Mouse (Mus musculus): ENCODE data around the gene Plcd1.

Plcd1 gene

DNA sequence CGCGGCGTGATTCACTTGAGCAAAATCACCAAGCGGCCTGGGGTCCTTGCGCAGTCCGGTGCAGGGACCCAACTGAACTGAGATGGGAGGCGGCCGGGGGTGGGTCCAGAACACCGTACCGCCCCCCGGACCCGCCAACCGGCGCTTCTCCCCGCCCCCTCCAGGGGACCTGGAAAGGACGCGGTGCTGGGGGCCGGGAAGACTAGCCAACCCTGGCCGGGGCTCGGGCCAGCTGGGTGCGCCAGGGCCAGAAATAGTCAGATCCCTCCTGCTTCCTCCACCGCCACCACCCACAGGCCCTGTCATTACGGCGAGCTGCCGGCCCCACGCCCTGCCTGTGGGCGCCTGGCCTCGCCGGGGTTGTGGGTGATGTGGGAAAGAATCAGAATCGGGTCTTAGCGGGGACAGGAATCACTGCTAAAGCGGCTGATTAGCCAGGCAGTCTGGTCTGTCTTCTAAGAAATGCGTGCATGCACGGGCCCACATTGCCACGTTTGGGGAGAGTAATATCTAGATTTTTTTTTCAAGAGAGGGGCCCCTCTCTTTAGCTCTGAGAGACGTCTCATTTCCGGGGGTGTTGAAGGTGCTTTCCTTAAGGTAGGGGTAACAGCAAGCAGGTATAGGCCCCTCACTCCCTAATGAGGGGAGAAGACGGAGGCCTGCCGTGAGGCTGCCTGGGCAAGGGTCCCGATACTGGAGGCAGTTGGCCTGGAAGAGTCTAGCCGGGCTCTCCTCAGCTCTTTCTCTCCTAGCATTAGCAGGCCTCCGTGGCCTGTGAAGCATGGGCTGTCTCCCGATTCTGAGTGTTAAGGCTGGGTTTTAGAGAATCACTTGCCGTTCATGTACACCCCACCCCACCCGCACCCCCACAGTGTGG lies at the start of gene Plcd1:
Gene Plcd1, minus strand, starts transcription at position 84 of the 877 bp plus-strand sequence.
- DNase-seq (ENCODE audit: low read depth, low spot score): peak; percentile 67

DNA sequence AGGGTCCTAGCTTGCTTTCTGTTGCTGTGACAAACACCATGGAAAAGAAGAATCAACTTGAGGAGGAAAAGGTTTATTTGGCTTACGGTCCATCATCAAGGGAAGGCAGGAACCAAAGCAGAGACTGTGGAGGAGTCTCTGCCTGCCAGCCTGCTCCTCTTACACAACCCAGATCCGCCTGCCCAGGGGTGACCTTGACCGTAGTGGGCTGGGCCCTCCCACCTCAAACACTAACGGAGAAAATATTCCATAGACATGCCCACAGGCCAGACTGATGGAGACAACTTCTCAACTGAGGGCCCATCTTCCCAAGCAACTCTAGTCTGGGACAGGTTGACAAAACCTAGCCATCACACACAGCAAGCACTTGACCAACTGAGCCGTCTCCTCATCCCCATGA lies 48.8 kb upstream of the Plcd1 start:
- DNase-seq (ENCODE audit: low read depth, low spot score): no peak

DNA sequence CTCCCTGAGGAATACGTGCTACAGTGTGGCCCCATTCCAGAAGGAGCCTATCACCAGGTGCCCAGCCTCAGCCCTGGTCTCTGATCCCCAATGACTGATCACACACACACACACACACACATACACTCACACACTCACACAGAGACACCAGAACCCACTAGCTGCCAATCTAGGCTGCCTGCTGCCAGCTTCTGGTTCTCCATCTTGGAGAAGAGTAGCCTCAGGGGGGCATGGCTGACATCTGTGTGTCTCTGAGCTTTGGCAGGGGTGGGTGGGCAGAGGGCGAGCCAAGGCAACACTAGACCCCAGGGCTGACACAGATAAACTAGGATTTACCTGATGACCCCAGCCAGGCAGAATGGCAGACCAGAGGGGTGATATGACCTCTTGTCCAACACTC lies 45.5 kb upstream of the Plcd1 start:
- DNase-seq (ENCODE audit: low read depth, low spot score): no peak

DNA sequence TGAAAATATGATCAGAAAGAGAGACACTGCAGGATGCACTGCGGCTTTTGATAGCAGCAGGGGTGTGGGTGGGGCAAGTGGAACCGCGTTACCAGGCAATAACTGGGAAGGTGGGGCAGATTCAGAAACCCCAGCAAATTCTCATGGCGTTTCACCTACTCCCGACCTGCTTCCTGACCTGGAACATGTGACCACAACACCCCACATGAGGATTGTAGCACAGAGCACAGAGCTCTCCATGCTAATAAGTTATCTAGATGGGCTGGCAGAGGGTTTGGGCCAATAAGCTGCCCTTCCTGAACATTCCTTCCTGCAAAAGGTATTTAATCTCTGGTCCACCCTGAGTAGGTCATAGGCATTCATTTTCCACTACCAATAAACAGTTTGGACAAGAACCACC lies 37.4 kb upstream of the Plcd1 start:
- DNase-seq (ENCODE audit: low read depth, low spot score): no peak

DNA sequence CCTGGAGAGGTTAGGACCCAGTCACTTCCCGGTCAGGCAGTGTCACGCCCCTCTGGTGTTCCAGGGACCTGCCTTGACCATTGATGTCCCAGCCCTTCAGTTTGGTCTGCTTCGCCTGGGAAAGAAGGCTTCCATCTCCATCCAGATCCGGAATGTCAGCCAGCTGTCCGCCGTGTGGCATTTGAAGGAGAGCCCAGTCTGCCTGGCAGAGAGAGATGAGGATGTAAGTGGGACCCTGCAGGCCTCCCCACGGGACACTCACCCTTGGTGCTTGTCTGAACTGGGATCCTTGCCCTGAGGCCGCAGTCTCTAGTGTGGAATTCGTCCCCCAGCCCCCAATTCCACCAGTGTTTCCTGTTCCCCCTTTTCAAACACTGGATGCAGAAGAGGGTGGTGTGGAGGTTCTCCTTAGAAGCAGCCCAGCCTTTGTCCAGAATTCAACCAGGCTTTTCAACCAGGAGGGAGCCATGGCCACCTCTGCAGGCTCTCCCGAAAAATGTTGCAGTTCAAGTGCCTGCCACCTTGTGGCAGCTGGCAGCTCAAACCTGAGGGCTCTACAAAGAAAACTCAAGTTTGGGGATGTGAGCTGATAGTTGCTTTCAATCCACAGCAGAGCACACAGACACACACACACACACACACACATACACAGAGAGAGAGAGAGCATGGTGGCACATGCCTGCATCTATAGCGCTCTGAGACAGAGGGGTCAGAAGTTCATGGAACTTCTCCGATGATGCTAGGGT lies 35.3 kb upstream of the Plcd1 start:
- no peak for DNase-seq (ENCODE audit: low read depth, low spot score)

DNA sequence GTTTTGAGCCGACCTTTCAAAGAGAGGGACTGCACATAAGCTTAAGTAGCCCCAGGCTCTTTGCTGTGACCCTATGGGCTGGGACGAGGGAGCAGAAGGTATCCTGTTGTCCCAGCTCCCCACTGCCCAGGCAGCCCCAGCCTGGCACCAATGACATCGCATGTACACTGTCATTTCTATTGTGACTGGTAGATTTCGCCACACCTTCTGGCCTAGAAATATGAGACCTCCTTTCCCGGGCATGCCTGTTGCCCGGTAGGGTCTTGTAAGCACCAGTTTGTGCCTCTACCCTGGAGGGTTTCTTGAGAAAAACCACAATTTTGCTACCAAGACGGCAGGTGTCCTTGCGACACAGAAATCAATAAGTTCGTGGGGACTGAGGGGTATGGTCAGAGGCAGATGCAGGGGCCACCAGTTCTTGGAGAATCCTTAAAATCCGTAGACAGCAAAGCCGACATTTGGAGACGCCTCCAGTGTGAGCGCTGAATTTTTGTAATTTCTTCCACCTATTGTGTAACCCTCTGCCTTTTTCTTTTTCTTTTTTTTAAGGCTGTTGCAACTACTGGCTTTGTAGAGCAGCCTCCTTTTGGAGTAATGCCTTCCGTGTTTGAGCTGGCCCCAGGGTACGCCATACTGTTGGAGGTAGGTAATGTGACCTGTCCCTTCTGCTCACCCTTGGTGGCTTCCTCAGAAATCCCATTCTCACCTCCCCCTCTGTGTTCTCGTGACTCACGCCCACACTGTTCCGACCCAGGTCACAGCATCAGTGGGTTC lies 29.5 kb upstream of the Plcd1 start:
- no peak for DNase-seq (ENCODE audit: low read depth, low spot score)

DNA sequence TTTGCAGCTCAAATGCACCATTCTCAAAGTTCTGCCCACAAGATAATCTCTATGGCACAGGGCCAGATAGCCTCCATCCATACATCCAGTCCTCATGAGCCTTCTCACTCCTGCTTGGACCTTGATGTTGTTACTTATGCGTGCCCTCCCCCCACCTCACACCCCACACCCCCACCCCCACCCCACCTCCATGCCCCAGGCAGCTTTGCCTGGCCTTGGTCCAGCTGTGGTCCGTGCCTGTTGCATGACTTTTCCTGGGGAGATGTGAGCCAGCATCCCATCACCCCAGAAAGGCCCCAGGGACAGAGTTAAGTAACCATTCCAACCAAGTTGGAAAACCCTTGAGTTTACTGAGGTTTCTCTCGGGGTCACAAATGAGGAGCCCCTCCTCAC lies 26.9 kb upstream of the Plcd1 start:
- DNase-seq (ENCODE audit: low read depth, low spot score): no peak

DNA sequence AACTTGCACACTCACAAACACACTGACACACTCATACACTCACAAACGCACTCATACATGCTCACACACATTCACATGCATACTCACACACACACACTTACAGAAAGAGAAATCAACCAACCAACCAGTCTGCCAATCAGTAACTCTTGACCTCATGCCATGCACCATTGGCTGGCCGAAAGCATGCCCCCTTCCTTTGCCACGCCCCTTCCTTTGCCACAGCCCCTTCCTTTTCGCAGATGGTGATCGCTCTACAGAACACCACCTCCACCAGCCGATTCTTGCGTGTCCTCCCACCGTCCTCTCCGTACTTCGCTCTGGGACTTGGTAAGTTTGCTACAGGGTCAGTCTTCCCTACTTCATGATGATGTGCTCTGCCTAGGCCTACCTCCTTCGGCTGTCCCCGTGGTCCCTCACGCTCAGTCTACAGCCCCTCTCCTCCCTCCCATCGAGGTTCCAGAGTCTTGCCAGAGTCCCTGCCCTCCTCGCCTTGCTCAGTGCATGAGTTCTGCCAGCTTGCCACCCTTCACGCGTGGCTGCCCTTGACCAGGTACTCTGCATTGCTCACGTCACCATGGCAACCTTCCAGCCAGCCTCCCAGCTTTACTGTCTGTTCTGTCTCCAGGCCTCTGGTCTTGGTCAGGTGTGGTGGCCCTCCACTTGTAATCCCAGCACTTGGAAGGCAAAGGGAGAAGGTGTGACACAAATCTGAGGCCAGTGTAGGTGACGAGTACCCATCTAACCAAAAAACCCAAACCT lies 26.3 kb upstream of the Plcd1 start:
- no peak for DNase-seq (ENCODE audit: low read depth, low spot score)

DNA sequence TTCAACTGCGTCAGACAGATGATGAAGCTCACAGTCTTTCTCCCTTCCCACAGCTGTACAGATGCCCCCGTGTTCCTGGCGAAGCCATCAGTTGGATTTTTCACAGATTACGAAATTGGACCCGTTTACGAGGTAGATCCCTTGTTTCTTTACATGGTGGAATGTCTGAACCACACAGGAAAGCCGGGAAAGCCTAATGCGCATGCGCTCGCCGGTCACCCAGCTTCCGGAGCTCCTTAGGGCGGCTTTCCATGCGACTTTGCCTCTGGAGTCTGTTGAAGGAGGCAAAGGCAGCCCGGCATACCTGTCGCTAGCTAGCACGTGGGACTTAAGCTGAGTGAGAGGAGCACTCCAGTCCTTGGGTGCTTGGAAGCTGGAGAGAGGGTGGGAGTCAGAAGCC lies 21.6 kb upstream of the Plcd1 start:
- DNase-seq (ENCODE audit: low read depth, low spot score): no peak

DNA sequence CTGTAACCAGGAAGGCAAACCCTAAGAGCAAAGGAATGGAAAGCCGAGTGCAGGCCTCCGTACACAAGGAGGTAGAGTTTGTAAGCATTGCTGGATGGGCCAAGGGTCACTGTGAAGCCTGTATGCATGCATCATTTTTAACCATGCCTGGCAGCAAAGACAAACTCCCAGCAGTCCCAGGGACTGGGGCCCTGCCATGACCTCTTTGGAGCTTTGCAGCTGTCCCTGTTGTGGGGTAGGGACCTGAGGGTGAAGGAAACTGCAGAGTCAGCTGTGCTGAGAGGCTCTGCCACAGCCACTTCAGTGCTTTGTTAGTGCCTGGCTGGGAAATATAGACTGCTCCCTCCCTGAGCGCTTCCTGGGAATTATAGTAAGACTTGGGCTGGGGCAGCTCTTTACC lies 17.3 kb upstream of the Plcd1 start:
- DNase-seq (ENCODE audit: low read depth, low spot score): no peak

DNA sequence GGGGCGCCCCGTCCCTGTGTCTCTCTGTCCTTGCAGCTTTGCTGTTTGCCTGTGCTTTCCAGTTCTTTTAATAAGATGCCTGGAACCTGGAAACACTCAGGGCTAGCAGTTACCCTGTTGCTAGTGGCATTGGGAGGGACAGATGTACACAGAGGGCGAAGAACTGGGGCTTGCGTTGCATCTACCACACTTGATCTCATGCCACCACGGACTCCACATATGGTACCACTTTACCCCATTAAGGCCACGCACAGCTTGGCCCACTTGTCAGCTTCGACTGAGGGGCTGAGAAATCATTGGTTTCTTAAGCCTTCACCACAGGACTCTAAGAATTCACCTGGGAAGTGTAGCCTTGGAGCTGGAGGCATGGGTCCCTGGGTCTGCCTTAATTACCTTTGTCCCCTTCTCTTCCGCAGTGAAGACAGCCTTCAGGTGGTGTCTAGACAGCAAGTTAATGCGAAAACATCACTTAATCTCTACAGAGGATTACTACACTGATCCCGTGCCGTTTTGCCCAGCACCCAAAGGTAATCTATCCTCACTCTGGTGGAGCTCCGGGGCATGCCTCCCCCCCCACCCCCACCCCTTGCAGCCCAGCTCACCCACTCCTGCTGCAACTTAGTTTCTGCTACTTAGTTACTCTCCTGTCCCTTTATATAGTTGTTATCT lies 16.5 kb upstream of the Plcd1 start:
- DNase-seq (ENCODE audit: low read depth, low spot score): peak; percentile 60

DNA sequence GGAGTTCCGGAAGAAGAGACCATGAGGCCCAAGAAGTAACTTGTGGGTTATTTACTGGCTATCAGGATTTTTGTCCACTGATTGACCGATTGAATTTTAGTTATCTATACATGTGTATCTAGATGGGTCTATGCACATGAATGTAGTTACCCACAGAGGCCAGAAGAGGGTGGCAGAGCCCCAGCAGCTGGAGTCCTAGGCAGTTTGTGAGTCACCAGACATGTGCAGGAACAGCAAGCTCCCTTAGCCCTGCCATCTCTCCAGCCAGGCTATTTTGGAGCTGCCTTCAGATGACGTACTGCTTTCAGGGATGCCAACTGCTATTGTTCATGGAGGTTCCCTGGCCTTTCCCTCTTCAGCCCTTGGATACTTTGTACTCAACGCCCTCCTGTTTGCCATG lies 14.3 kb upstream of the Plcd1 start:
- DNase-seq (ENCODE audit: low read depth, low spot score): no peak

DNA sequence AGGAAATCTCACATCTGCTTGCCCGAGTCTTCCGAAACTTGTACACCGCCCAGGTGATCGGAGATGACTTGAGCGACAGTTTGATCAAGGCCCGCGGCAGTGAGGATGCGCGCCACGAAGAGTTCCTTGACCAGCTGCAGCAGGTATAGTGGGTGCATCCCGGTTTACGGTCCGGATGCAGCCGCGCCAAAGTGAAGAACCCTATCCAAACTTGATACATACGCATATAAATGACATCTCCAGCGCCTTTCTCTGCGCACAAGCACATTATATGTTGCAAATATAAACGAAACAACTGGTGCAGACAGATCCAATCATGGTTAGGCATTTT lies 9.4 kb upstream of the Plcd1 start:
- DNase-seq (ENCODE audit: low read depth, low spot score): no peak

DNA sequence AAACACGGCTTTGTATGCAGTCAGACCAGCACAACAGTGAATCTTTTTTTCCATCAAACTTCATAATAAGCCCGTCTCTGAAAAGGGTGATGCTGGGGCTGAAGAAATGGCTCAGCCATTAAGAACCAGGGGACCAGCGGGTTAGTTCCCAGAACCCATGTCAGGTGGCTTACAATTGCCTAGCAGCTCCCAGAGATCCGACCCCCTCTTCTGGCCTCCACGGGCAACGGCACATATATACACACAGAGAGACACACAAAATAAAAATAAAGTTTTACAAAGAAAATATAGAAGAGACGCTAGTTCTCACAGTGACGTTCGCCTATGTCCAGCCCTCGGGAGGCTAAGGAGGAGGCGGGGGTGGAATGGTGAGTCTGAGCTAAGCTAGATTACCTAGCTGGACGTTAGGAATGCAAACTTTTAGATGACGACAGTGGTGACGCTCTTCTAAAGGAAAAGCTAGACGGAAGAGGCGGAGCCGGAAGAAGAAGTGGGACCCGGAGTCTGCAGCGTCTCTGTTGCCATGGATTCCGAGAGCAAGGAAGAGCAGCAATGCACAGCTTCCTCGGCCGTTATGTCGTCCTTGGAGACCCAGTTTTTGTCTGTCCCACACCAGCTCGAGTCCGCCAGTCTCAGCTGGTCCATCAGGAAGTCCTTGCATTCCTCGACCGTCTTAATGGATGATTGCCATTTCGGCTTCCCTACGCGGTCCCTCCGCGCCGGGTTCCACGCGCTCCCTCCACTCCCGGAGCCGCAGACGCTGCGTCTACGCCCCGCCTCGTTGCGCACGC lies 8.9 kb upstream of the Plcd1 start, which contains the start of gene Dlec1:
Gene Dlec1, plus strand, starts transcription at position 487 of the 791 bp plus-strand sequence.
- peak; percentile 92 for DNase-seq (ENCODE audit: low read depth, low spot score)

DNA sequence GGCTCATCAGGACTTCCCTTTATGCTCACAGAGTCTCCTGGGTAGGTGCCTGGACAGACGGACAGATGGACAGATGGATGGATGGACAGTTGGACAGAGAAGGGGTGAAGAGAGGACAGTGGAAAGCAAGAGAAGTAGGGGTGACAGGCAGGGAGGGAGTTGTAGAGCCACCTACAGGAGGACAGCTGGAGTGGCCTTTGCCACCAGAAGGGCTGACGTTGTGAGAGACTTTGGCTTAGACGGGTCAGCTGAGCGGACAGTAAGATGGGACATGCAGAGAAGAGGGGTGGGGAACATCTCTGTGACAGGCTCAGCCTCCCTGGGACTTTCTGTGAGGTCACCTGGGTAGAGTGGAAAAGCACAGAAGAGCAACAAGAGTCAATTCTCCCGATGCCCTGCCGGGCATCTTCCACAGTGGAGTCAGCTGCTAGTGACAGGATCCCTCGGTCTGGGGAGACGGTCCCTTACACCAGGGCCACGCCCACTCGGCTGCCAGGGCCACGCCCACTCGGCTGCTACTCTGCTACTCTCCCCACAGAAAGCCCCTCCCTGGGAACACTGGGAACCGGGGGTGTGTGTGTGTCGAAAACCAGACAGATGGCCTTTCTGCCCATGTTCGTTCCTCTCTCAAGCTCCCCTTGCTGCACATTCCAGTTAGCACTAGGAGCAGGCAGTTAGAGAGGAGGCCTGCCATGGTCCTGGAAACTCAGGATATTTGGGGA lies 7.0 kb upstream of the Plcd1 start:
- DNase-seq (ENCODE audit: low read depth, low spot score): no peak

DNA sequence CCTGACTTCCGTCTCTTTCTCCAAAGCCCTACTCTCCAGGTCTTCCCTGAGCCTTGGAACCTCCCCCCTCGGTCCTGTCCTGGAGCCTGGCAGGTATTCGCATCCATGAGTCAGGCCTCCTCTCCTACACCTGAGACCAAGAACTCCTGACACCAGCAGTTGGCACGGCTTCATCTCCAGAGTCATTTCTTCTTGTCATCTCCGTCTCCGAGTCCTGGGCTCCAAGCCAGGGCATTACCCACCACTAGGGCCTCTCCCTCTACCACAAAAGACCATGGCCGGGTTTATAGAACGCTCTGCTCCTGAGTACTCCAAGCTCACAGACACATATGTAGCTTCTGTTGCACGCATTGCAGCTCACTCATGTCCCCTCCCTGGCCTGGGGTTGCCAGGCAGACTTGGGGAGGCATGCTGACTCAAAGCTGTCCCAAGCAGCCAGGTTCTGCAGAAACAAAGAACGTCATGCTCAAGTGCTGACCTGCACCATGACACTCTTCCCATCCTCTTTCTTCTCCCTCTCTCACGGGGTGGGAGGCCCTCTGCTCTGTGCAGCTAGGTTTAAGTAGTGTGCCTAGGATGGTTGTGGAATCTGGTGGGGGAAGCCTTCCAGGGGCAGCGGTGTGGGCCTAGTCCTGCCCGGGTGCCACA lies 1.3 kb upstream of the Plcd1 start:
- DNase-seq (ENCODE audit: low read depth, low spot score): no peak

DNA sequence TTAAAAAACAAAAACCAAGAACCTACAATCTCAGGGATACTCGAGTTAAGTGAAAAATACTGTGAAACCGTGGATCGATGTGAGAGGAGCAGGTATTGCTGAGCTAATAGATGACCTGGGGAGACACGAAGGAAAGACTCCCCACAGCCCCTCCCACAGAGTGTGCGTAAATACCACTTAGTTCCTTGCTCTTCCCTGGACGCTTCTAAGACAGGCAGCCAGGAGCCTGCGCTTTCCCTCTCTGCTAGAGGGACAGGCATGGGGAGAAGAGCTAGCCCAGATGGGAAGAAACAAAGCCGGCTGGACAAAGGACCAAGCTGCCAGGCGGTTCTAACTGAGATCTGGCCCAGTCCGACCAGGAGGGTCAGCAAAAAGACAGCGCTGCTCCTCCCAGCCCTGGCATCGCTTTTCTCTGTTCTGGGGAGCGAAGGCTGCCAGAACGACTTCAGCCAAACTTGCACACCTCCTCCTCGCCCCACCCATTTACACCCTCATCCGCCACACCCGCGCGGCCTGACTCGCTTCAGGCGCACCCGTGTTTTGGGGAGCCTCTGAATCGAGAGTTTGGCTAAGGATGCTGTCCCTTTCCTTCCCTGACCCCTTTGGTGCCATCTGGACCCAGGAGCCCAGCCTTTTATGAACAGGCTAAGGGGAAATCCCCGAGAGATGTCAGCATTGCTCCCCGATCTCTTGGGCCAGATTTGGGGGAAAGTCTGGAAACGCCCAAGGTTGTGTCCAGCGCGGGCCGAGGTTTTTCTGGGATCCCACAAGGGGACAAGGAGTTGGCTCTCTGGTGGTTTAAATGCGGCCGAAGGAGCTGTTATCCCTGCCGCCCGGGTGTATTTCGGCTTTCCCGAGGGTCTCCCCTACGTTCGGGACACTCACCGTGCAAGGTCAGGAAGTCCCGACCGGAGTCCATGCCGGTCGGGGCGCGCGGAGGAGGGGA lies 556 bp downstream of the Plcd1 start:
- no peak for DNase-seq (ENCODE audit: low read depth, low spot score)

Measured in forelimb bud, embryonic 11.5 days (tissue).